Mouse (Mus musculus) erythroblast, embryonic 14.5 days (primary cell): ENCODE results near the gene Nr0b2. TPM values are rescaled to one million over a fixed set of nuclear protein-coding genes. Genes with fewer than 3 reads are reported as not detected.
"Not testable (repeated sequence)": the region's sequence is repeated elsewhere in the genome, so short reads cannot be mapped to it uniquely, and the experiment has no call there.

Experiments used
- H3K27me3 ChIP-seq: 2 replicates; pipeline ENCODE4 v1.6.1; 2012; ENCODE audit warnings: inconsistent platforms; ENCODE audit not compliant: control insufficient read depth
- H3K36me3 ChIP-seq: 2 replicates; pipeline ENCODE4 v1.6.1; 2012; ENCODE audit warnings: mild to moderate bottlenecking, inconsistent platforms; ENCODE audit not compliant: control insufficient read depth
- H3K4me1 ChIP-seq: 2 replicates; pipeline ENCODE4 v1.6.1; 2012; ENCODE audit warnings: inconsistent platforms; ENCODE audit not compliant: control insufficient read depth
- H3K4me3 ChIP-seq: replicated peaks from 2 replicates; pipeline ENCODE3; 2012; ENCODE audit warnings: moderate library complexity, mild to moderate bottlenecking, inconsistent platforms
- H3K9me3 ChIP-seq: 2 replicates; pipeline ENCODE4 v1.6.1; 2012; ENCODE audit warnings: low read length, inconsistent platforms, mixed read lengths; ENCODE audit not compliant: control insufficient read depth
- GATA1 ChIP-seq: IDR thresholded peaks from 2 replicates; pipeline ENCODE4 v1.6.1; 2012; ENCODE audit warnings: low read length, inconsistent platforms, mixed read lengths
- TAL1 ChIP-seq: IDR thresholded peaks from 3 replicates; pipeline ENCODE4 v1.6.1; 2012; ENCODE audit warnings: low read length, inconsistent platforms, mixed read lengths
- polyA plus RNA-seq: library from polyadenylated mRNA; stranded (reverse); fragments of >175 nt; gene quantifications from 2 replicates; pipeline ENCODE4 v1.2.3, GENCODE M21; 2012

The Nr0b2 gene
- not detected in 2 replicates for polyA plus RNA-seq

- peaks cover 3% of the 10 kb centered on the region for H3K4me1 ChIP-seq
- H3K27me3 ChIP-seq = peaks cover 14% of the 10 kb centered on the region; the same call in 1 of the 2 replicates
- peaks cover 3% of the 10 kb centered on the region; the same call in 1 of the 2 replicates for H3K9me3 ChIP-seq
- TF ChIP-seq GATA1 (no peak), TAL1 (no peak)
- no peaks in the 10 kb centered on the region for H3K36me3 ChIP-seq
- H3K4me3 ChIP-seq = no peak within 1 kb of the TSS
Measured at GRCm38 (mm10) chr4:133552768-133553447, at the start of gene Nr0b2. Gene Nr0b2 (plus strand): TSS chr4:133553376.

- Histone ChIP-seq H3K4me3 (no peak overlapping the region), H3K27me3 (peaks cover 74% of the 10 kb centered on the region)
- TF ChIP-seq TAL1 = no peak
- TF ChIP-seq GATA1 = no peak
Measured at GRCm38 (mm10) chr4:133504300-133504699, 48.9 kb upstream of the Nr0b2 start.

GRCm38 (mm10) chr4:133504755-133505485, 48.3 kb upstream of the Nr0b2 start:
- no peaks in the 10 kb centered on the region for H3K36me3 ChIP-seq
- no peaks in the 10 kb centered on the region for H3K9me3 ChIP-seq
- TF ChIP-seq GATA1 (no peak), TAL1 (no peak)
- no peaks in the 10 kb centered on the region for H3K4me1 ChIP-seq
- no peak overlapping the region for H3K4me3 ChIP-seq
- peaks cover 68% of the 10 kb centered on the region for H3K27me3 ChIP-seq

More at GRCm38 (mm10) chr4:133504300-133504699, 48.9 kb upstream of the Nr0b2 start:
- no peaks in the 10 kb centered on the region for H3K36me3 ChIP-seq
- H3K9me3 ChIP-seq = no peaks in the 10 kb centered on the region
- no peaks in the 10 kb centered on the region for H3K4me1 ChIP-seq

- Histone ChIP-seq H3K4me1 (no peaks in the 10 kb centered on the region), H3K9me3 (no peaks in the 10 kb centered on the region), H3K27me3 (peaks cover 53% of the 10 kb centered on the region), H3K4me3 (no peak overlapping the region), H3K36me3 (no peaks in the 10 kb centered on the region)
- TF ChIP-seq TAL1 = no peak
- no peak for TF ChIP-seq GATA1
Measured at GRCm38 (mm10) chr4:133506573-133506972, 46.6 kb upstream of the Nr0b2 start.

- Histone ChIP-seq H3K27me3 (peaks cover 32% of the 10 kb centered on the region), H3K4me1 (no peaks in the 10 kb centered on the region), H3K4me3 (no peak overlapping the region), H3K36me3 (no peaks in the 10 kb centered on the region), H3K9me3 (no peaks in the 10 kb centered on the region)
- TF ChIP-seq GATA1 = no peak
- no peak for TF ChIP-seq TAL1
Measured at GRCm38 (mm10) chr4:133508990-133509389, 44.2 kb upstream of the Nr0b2 start.

GRCm38 (mm10) chr4:133511050-133511449, 42.1 kb upstream of the Nr0b2 start:
- peaks cover 16% of the 10 kb centered on the region for H3K27me3 ChIP-seq
- H3K36me3 ChIP-seq = no peaks in the 10 kb centered on the region
- no peak overlapping the region for H3K4me3 ChIP-seq
- TF ChIP-seq GATA1 = no peak
- no peak for TF ChIP-seq TAL1
- H3K9me3 ChIP-seq = no peaks in the 10 kb centered on the region
- no peaks in the 10 kb centered on the region for H3K4me1 ChIP-seq

GRCm38 (mm10) chr4:133512511-133512910, 40.7 kb upstream of the Nr0b2 start:
- not testable (repeated sequence) for H3K27me3 ChIP-seq, H3K36me3 ChIP-seq, H3K4me1 ChIP-seq, H3K4me3 ChIP-seq, H3K9me3 ChIP-seq

GRCm38 (mm10) chr4:133512972-133513371, 40.2 kb upstream of the Nr0b2 start:
- H3K4me3 ChIP-seq = no peak overlapping the region
- no peak for TF ChIP-seq TAL1
- TF ChIP-seq GATA1 = no peak
- peaks cover 10% of the 10 kb centered on the region for H3K27me3 ChIP-seq
- no peaks in the 10 kb centered on the region for H3K4me1 ChIP-seq
- H3K9me3 ChIP-seq = no peaks in the 10 kb centered on the region
- H3K36me3 ChIP-seq = no peaks in the 10 kb centered on the region

GRCm38 (mm10) chr4:133518601-133519368, 34.4 kb upstream of the Nr0b2 start, which contains the start of gene Kdf1:
Gene Kdf1 (plus strand): TSS chr4:133518963.
- Histone ChIP-seq H3K27me3 (peaks cover 46% of the 10 kb centered on the region), H3K36me3 (no peaks in the 10 kb centered on the region), H3K9me3 (no peaks in the 10 kb centered on the region; the same call in 1 of the 2 replicates), H3K4me3 (peak within 1 kb of the TSS; percentile 52), H3K4me1 (peaks cover 2% of the 10 kb centered on the region; the same call in 1 of the 2 replicates)
- TF ChIP-seq GATA1 (no peak), TAL1 (no peak)
